Mouse (Mus musculus): Measurements from ENCODE around the gene Hnrnph3.
A peak's percentile ranks its signal among the peaks of the same experiment; 100 is the strongest.
"Not testable (repeated sequence)": the region's sequence is repeated elsewhere in the genome, so short reads cannot be mapped to it uniquely, and the experiment has no call there.

Hnrnph3 gene

DNA sequence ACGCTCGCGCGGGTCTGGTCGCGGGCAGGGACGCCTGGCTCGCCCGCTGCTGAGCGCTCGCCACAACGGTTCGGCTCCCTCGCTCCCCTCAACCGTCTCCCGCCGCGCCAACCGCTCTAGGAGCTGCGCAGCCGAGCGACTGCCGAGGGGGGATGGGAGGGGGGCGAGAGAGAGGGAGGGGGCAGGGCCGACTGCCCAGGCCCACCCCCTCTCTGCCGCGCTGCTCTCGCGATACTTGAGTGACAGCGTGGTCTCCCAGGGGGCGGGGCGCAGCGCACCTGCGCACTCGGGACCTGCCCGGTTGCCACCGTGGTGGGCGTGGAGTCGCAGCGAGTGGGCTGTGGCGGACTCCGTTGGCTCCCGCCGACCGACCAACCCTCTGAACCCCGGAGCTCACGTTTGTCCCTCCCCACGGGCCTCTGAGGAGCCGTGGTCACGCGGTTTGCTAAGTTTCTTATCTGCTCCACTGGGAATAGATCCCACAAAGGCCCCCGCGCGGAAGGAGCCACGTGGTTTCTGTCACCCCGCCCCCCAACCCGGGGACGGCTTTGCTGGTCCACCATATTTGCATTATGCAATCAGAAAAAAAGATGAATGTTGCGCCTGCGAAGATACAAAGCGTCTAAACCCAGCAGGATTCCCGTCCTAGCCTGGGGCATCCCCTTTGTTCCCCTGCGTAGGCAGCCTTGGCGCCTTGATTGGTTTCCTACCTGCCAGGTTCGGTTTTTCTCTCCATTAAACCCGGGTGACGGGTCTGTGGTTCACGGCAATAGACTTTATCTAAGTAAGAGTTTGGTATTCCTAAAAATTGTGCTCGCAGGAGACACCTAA is at the start of gene Hnrnph3, which contains the start of gene Pbld2:
TSS of gene Hnrnph3 (minus strand) at position 469 of the 831 bp plus-strand sequence.
TSS of gene Pbld2 (plus strand) at position 567 of the 831 bp plus-strand sequence.
- DNase-seq (ENCODE audit: low spot score): peak; percentile 97

DNA sequence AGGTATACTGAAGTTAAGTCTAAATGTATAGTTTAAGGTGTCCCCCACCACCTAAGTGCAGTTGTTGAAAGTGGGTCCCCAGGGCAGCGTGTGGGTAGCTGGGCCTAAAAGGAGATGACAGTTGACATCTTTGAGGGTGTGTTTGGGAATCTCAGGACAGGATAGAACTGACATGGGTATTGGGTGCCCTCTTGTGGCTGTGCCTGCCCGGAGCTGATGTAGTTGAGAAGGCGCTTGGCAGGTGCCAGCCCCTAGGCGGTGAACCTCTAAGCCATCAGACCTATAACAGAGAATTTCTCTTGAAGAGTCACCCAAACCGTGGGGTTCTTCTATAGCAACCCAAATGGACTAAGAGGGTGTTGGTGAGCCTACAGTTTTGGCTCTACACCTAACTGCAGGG is 42.0 kb upstream of the Hnrnph3 start:
- DNase-seq (ENCODE audit: low spot score): peak; percentile 69

DNA sequence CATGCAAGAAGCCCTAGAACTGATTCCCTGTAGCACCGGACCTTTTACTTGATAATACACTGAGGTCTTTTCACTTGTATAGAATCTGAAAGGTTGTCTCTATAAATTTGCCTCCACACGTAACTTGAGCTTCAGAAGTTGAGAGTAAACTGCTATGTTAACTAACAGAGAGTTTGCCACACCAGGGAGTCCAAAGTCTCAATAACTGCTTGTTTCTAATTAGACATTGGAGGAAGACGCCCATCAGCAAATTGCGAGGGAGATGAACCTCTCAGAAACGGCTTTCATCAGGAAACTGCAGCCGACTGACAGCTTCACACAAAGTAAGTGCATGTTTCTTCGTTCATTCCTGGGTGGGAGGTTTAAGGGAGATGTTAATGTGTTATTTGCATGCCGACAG is 41.5 kb upstream of the Hnrnph3 start:
- no peak for DNase-seq (ENCODE audit: low spot score)

DNA sequence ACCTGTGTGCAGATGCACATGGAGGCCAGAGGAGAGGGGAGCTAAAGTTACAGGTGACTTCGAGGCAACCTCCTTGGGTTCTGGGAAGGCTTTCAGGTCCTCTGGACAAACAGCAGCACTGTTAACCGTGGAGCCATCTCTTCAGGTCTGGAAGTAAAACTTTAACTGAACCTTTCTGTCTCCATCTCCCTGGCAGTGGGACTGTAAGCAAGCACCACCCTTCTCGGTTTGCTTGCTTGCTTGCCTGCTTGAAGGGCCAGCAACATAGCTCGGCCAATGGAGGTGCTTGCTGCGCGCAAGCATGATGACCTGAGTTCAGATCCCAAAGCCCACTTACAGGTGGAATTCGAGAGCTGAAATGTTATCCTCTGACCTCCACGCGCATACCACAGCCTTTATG is 40.5 kb upstream of the Hnrnph3 start:
- no peak for DNase-seq (ENCODE audit: low spot score)

DNA sequence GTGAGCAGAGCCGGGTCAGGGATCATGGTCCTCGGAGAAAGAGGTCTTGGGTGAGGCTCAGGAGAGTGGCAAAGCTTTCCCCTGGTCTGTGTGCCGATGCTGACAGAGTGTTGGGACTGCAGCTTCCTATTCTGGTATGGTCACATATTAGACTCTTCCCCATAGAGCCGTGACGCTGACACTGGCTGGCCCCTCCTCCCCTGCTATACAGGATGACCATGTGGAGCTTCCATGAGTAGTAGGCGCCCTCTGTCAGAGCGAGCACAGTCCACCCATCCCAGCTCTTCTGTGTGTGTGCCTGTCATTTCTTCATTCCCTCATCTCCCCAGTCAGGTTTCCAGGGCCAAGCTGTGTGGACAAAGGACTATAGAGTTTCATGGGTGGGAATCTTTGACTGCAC is 39.3 kb upstream of the Hnrnph3 start:
- no peak for DNase-seq (ENCODE audit: low spot score)

DNA sequence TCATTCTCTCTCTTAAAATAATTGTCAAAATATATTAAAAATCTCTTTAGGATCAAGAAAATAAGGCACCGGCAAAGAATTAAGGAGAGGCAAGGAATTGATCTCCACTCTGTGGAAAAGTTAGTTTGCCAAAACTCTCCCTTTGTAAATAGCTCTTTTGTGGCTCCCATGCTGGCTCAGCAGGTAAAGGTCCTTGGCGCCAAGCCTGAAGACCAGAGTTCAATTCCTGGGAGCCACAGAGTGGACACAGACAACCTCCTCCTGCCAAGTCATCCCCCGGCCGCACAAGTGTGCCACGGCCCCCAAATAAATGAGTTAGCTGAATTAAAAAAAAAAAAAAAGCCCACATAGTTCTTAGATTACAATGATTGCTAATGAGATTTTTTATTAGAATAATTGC is 38.7 kb upstream of the Hnrnph3 start:
- no peak for DNase-seq (ENCODE audit: low spot score)

DNA sequence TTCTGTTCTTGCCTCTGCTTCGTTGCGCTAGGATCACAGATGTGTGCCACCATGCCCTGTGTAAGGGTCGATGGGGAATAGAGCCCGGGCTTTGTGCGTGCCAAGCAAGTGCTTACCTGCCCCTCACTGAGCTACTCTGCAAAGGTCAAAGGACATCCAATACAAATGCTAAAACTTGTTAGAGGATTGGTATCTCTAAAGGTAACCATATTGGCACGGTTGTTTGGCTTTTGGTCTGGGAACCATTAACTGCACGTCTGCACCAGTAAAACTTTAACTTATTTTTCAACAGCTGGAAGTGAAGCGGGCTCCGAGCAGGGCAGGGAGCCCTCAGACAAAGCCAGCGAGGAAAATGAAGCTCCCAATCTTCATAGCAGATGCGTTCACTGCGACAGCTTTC is 37.2 kb upstream of the Hnrnph3 start:
- DNase-seq (ENCODE audit: low spot score): no peak

DNA sequence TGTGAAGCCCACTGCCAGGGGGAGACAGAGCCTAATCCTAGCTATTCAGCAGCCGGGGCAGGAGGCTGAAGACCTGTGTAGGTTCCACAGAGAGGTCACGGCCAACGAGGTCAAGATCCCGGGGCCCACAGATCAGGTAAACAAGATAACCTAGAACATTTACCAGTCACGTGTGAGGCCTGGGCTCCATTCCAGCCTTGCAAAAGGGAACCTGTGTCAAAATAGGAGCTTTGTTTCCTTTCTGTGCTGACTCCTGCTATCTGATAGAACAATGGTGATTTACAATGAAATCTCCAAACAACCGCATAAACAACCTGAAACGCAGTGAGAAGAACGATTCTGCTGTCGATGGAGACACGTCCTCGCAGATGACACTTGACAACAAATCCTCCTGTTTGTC is 36.4 kb upstream of the Hnrnph3 start:
- DNase-seq (ENCODE audit: low spot score): no peak

DNA sequence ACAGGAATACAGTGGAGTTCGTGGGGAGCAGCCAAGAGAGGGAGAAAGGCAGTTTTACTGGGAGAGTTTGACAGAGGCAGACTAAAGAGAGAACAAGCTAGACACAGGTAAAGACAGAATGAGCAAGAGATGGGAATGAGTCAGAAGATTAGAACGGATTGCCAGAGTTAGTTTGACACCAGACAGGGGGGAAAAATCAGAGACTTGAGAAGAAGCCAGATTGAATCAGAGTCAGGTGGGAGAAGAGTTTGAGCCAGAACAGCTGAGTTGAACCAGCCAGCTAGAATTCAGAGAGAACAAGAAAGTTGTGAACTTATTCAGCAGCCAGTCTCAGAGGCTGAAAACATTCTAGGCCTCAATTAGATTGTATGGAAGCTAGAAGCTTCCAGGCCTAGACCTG is 35.8 kb upstream of the Hnrnph3 start, which contains the start of gene Pbld1:
TSS of gene Pbld1 (plus strand) at position 301 of the 400 bp plus-strand sequence.
- DNase-seq (ENCODE audit: low spot score): no peak

DNA sequence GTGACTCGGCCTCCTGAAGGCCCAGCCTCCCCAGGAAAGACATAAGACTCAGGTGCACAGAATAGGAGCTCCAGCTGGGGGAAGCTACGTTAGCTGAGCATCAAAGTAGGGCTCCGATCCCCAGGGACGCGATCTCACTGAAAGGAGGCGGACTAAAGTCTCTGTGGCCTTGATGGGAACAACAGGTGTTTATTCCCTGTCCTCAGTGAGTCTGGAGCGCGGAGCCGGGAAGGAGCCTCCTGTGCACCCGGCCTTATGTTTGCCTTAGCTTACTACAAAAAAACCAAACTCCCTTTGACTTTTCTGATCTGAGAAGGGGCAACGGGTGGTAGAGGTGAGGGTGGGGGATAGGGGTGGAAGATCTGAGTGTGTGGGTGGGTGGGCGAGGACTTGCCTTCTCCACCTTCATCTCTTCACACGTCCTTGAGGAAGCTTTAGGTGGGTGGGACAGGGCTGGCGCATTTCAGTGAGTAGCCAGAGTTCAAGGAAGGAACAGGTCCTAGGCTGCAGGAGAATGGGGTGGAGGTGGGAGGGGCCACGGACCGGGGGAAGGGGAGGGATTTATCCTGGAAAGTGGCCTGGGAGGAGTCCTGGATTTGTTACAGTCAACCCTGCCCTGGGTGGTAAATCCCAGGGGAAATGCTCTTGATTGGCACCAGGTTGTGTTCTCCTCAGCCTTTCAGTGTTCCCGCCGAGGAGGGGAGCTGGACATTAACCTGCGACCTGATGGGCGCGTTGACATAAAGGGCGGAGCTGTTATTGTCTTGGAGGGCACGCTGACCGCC is 33.1 kb upstream of the Hnrnph3 start:
- no peak for DNase-seq (ENCODE audit: low spot score)

DNA sequence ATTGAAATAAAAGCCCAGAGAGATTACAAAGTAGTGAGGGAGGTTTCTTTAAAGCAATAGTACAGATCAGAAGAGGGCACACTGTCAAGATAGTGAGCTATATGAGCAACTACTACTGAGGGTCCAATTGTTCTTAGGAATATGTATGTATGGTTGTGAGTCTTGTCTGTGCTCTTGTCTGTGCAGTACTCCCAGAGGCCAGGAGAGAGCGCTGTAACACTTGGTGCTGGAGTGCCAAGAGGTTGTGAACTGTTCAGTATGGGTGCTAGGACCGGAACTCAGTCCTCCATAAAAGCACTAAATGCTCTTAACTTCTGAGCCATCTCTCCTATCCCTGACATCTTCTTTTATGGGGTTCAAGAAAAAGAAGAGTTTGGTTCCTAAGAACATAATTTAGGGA is 30.6 kb upstream of the Hnrnph3 start:
- DNase-seq (ENCODE audit: low spot score): no peak

DNA sequence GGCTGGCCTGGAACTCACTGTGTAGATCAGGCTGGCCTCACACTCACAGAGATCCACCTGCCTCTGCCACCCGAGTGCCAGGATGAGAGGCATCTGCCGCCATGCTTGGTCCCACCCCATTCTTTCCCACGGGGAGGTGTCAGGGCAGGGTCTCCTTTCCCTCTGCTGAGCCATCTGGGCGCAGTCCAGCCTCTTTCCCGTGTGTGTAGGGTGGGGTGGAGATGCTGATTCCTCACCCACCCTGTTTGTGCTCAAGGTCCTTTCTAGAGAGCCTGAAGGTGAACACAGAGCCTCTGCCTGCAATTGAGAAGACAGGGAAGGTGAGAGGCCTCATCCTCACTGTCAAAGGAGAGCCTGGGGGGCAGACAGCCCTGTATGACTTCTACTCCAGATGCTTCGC is 30.1 kb upstream of the Hnrnph3 start:
- not testable (repeated sequence) for DNase-seq (ENCODE audit: low spot score)

DNA sequence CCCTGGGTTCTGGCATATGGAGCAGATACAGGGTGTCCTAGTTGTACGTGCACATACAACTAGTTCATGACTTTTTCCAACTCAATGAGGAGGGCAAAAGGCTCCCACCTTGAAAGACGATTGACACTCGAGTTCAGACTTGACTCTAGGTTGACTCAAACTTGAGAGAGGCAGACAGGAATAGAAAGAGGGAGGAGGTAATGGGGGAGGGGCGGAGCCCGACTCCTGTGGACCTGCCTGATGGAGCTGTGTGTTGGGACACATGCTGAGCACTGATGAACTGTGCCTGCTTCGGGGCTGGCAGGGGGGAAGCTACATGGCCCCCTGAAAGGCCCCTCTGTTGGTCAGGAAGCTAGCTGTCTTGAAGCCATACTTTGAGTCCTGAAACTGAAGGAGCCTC is 29.0 kb upstream of the Hnrnph3 start:
- DNase-seq (ENCODE audit: low spot score): no peak

DNA sequence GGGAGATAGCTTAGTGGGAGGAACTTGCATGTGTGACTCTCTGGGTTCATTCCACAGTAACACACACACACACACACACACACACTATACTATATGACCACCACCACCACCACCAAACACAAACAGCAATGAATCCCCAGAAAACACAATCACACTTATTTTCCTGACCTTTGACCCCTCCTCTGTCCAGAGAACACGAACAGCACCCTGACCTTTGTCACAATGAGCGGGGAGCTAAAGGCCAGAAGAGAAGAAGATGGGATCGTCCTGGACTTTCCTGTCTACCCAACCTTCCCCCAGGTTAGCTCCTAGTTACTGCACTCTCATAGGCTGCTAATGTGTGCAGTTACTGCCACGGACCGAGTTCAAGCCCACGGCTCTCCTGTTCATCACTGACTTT is 28.0 kb upstream of the Hnrnph3 start:
- DNase-seq (ENCODE audit: low spot score): no peak

DNA sequence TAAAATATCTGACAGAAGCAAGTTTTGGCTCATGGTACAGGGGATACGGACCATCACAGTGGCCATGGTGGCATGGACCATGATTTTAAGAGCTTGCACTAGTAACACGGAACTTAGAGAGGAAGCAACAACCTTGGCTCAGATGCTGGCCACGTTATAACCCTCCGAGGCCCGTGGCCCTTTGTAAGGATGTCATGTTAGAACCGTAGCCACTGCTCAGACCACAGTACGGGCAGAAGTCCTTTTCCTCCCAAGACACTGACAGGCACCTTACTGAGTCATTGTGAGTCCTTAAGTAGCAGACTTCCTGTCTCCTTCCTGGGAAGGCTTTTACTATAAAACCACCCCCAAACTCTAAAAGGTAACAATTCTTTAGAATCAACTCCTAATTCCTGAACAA is 27.2 kb upstream of the Hnrnph3 start:
- DNase-seq (ENCODE audit: low spot score): no peak

DNA sequence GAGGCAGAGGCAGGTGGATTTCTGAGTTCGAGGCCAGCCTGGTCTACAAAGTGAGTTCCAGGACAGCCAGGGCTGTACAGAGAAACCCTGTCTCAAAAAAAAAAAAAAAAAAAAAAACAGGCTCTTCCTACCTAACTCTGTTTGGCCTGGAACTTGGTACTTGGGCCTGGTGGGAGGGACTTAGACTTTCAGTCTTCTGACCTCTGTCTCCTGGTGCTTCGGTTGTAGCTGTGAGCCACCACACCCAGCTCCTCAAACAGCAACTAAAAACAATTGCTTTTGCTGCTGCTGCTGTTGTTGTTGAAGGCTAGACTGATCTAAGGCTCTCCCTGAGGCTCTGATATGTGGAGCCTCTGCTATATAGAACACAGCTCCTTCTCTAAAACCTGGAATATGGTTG is 25.1 kb upstream of the Hnrnph3 start:
- no peak for DNase-seq (ENCODE audit: low spot score)

DNA sequence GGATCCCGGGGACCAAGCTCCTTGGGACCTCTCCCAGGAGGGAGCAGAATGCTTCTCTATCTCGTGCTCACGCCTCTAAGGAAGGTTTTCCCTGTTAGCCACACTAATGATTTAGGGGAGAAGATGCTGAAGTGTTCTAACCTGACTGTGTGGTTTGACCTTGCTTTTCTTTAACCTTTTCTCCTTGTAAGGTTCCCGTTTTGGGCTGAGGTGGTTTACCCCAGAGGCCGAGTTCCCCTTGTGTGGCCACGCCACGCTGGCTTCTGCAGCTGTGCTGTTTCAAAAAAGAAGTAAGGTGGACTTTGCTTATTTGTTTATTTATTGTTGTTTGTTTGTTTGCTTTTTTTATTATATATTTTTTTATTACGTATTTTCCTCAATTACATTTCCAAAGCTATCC is 23.7 kb upstream of the Hnrnph3 start:
- DNase-seq (ENCODE audit: low spot score): no peak

DNA sequence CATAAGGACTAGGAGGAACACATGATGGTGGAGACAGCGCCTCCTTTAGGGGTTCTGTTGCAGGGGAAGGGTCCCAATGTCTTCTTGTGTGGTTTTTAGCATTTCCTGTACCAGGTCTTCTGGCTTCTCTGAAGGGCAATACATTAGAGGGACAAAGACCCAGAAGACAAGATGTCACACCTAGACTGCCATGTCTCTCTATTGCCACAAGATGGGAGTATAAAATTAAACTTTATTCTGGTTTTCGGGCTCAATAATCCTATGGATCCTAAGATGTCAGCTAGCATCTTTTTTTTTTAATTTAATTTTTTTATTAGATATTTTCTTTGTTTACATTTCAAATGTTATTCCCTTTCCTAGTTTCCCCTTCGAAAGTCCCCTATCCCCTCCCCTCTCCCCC is 19.1 kb upstream of the Hnrnph3 start:
- DNase-seq (ENCODE audit: low spot score): no peak

DNA sequence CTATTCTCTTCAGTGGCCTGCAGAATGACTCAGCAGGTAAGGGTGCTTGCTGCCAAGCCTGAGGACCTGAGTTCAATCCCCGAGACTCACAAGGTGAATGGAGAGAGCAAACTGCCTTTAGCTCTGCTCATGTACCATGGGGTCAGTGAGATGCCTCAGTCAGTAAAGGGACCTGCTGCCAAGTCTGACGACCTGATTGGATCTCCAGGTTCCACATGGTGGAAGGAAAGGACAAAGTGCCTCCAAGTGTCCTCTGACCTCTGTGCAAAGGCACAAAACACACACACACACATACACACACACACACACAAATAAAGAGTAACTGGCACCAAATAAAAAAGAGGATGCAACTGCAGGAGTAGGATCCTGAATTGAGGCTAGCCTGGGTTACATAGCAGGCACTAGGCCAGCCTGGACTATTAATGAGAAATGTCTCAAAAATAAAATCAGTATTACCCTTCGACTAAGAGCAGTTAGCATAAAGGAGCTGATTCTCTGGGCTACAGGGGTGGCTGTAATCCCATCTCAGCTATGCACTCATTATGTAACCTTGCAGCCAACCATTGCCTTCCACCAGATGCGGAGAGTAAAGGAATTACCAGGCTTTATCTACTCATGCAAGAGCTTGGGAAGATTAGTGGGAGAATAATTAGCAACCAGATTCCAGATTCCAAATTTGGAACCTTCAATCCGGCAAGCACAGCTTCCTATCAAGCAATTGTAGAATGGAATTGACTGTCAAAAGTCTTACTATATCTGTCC is 16.0 kb upstream of the Hnrnph3 start:
- DNase-seq (ENCODE audit: low spot score): no peak

DNA sequence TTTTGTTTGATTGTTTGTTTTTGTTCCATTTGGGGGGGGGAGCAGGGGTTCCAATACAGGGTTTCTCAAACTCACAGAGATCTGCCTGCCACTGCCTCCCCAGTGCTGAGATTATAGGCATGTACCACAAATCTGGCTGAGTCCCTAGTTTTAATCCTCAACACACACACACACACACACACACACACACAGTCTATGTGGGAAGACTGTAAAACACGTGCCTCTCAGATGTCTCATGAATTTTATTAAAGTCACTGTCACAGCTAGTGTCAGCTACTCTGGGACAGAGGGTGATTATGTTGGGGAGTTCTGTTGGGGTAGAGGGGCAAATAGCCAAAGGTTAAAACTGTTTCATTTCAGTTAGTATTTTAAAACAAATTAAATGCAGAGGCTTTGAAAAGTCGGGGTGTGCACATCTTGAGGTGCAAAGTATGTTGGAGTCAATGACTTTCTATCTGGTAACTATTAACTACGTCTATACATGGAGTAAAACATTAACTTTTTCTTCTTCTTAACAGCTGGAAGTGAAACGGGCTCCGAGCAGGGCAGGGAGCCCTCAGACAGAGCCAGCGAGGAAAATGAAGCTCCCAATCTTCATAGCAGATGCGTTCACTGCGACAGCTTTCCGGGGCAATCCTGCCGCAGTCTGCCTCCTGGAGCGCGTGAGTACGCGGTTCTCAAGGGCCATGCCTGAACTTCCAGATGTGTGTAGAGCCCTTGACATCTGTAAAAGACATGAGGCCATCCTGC is 14.7 kb upstream of the Hnrnph3 start:
- DNase-seq (ENCODE audit: low spot score): no peak

DNA sequence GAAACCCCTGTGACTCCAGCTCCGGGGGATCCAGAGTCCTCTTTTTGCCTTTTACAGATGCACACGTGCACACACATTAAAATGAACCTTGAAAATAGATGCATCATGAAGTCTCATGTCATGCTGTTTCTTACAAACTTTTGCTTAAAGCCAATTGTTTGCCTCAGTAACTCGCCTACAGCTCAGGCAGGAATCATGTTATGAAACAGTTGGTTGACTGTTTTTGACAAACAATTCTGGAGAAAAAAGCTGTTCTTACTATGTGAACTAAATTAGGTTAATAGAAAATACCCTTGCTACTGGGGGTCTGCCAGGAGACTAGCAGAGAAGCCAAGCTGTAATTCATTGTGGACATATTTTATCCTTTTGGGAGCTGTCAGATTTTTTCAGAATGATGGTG is 8.9 kb upstream of the Hnrnph3 start:
- no peak for DNase-seq (ENCODE audit: low spot score)

DNA sequence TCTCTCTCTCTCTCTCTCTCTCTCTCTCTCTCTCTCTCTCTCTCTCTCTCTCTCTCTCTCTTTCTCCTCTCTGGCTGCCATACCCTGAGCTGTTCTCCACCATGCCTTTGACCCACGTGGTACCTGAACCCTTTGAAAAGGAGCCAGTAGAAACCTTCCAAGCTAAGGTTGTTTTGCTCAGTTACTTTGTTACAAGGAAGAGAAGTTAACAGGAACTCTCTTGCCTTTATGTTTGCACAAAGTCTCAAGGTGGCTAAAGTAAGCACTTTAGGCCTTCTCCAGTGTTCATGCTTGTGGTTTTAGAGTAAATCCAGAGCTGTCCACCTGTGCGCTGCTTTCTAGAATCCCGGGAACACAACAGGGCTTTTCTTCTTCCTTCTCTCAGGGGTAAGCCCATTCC is 8.2 kb upstream of the Hnrnph3 start:
- no peak for DNase-seq (ENCODE audit: low spot score)

All from left cerebral cortex, adult 11 months (tissue).